Mouse (Mus musculus) mesoderm, embryonic 11.5 days (tissue): ENCODE measurements around the gene Cacnb1.

Experiments used
- DNase-seq: peaks from one replicate; pipeline ENCODE4 v3.0.0-alpha.2; 2012; ENCODE audit warnings: low read depth, low spot score

The Cacnb1 gene

GRCm38 (mm10) chr11:98012831-98013230 is 10.0 kb downstream of the Cacnb1 start:
- DNase-seq: no peak

- no peak for DNase-seq
Measured at GRCm38 (mm10) chr11:98011716-98012115, 11.1 kb downstream of the Cacnb1 start.

GRCm38 (mm10) chr11:98008087-98008486 is 14.7 kb downstream of the Cacnb1 start:
- DNase-seq: no peak

- DNase-seq: no peak
Measured at GRCm38 (mm10) chr11:98005686-98006085, 17.1 kb downstream of the Cacnb1 start.

GRCm38 (mm10) chr11:98005076-98005475 is 17.8 kb downstream of the Cacnb1 start:
- no peak for DNase-seq

- DNase-seq: no peak
Measured at GRCm38 (mm10) chr11:98004161-98004560, 18.7 kb downstream of the Cacnb1 start.

GRCm38 (mm10) chr11:98003171-98003671 is 19.6 kb downstream of the Cacnb1 start:
- DNase-seq: no peak

GRCm38 (mm10) chr11:98002627-98003026 is 20.2 kb downstream of the Cacnb1 start:
- peak; percentile 87 for DNase-seq

GRCm38 (mm10) chr11:98001986-98002385 is 20.8 kb downstream of the Cacnb1 start:
- no peak for DNase-seq

GRCm38 (mm10) chr11:98001351-98001824 is 21.4 kb downstream of the Cacnb1 start:
- DNase-seq: no peak

- DNase-seq: no peak
Measured at GRCm38 (mm10) chr11:98000378-98001140, 22.3 kb downstream of the Cacnb1 start.

GRCm38 (mm10) chr11:97999748-98000147 is 23.1 kb downstream of the Cacnb1 start:
- DNase-seq: no peak

GRCm38 (mm10) chr11:97998898-97999608 is 23.8 kb downstream of the Cacnb1 start:
- DNase-seq: no peak

GRCm38 (mm10) chr11:97998074-97998793 is 24.6 kb downstream of the Cacnb1 start:
- no peak for DNase-seq

- no peak for DNase-seq
Measured at GRCm38 (mm10) chr11:97997387-97997960, 25.4 kb downstream of the Cacnb1 start.

- DNase-seq: no peak
Measured at GRCm38 (mm10) chr11:97996691-97997090, 26.1 kb downstream of the Cacnb1 start.

- peak; percentile 55 for DNase-seq
Measured at GRCm38 (mm10) chr11:97995564-97996288, 27.1 kb downstream of the Cacnb1 start, which contains the start of gene Arl5c. Gene Arl5c, minus strand, starts transcription at chr11:97996181.

GRCm38 (mm10) chr11:97994539-97995100 is 28.2 kb downstream of the Cacnb1 start:
- peak; percentile 81 for DNase-seq

GRCm38 (mm10) chr11:97988530-97989096 is 34.2 kb downstream of the Cacnb1 start:
- peak; percentile 88 for DNase-seq
